Mouse (Mus musculus) myocyte (in vitro differentiated cells): ENCODE measurements around the gene Rreb1. TPM values are rescaled to one million over a fixed set of nuclear protein-coding genes. Genes with fewer than 3 reads are reported as not detected.

Source experiments
- H3K27me3 ChIP-seq: one replicate; pipeline ENCODE4 v1.6.1; 2011; ENCODE audit not compliant: control insufficient read depth, insufficient read depth, insufficient read length
- H3K36me3 ChIP-seq: one replicate; pipeline ENCODE4 v1.6.1; 2011; ENCODE audit not compliant: control insufficient read depth, insufficient read depth
- H3K4me2 ChIP-seq: one replicate; pipeline ENCODE4 v1.6.1; 2011; ENCODE audit warnings: low read depth, control low read depth
- H3K4me3 ChIP-seq: one replicate; pipeline ENCODE4 v1.5.1; 2011; ENCODE audit warnings: mild to moderate bottlenecking, control low read depth, moderate library complexity
- H3K79me2 ChIP-seq: one replicate; pipeline ENCODE4 v1.6.1; 2011; ENCODE audit not compliant: control insufficient read depth, insufficient read depth
- H3ac ChIP-seq: one replicate; pipeline ENCODE4 v1.6.1; 2011; ENCODE audit not compliant: control insufficient read depth, insufficient read length
- CEBPB ChIP-seq: IDR thresholded peaks from 2 replicates; pipeline ENCODE4 v1.6.1; 2011; ENCODE audit warnings: mild to moderate bottlenecking, moderate library complexity; ENCODE audit not compliant: poor library complexity, insufficient read depth, severe bottlenecking
- E2F4 ChIP-seq: IDR thresholded peaks from one replicate; pipeline ENCODE4 v1.6.1; 2011; ENCODE audit warnings: mild to moderate bottlenecking, control low read depth, moderate library complexity; ENCODE audit not compliant: insufficient read depth
- MAX ChIP-seq: IDR thresholded peaks from one replicate; pipeline ENCODE4 v1.6.1; 2011; ENCODE audit warnings: low read depth, mild to moderate bottlenecking, control low read depth
- MYOD1 ChIP-seq, 3 experiments: IDR thresholded peaks; one replicate each; pipeline ENCODE4 v1.6.1; 2011; ENCODE audit warnings: control low read depth in 2 of 3, low read depth in 2 of 3, mild to moderate bottlenecking in 2 of 3, moderate library complexity in 1 of 3; ENCODE audit not compliant: insufficient read length in 2 of 3, control insufficient read depth in 1 of 3
- MYOG ChIP-seq, 3 experiments: IDR thresholded peaks; one replicate each; pipeline ENCODE4 v1.6.1; 2011; ENCODE audit warnings: control low read depth in 2 of 3, low read depth in 2 of 3, mild to moderate bottlenecking in 2 of 3; ENCODE audit not compliant: insufficient read length in 2 of 3, control insufficient read depth in 1 of 3, insufficient read depth in 1 of 3
- POLR2A ChIP-seq: IDR thresholded peaks from one replicate; pipeline ENCODE4 v1.6.1; 2011; ENCODE audit warnings: low read depth, mild to moderate bottlenecking, control low read depth, moderate library complexity; ENCODE audit not compliant: insufficient read length
- POLR2AphosphoS2 ChIP-seq: IDR thresholded peaks from one replicate; pipeline ENCODE4 v1.6.1; 2011; ENCODE audit warnings: low read depth, control low read depth; ENCODE audit not compliant: insufficient read length
- REST ChIP-seq: IDR thresholded peaks from one replicate; pipeline ENCODE4 v1.6.1; 2011; ENCODE audit warnings: mild to moderate bottlenecking, control low read depth, moderate library complexity; ENCODE audit not compliant: insufficient read depth, insufficient read length
- SRF ChIP-seq: IDR thresholded peaks from one replicate; pipeline ENCODE4 v1.6.1; 2011; ENCODE audit warnings: low read depth; ENCODE audit not compliant: control insufficient read depth, insufficient read length
- TCF12 ChIP-seq: IDR thresholded peaks from one replicate; pipeline ENCODE4 v1.6.1; 2011; ENCODE audit warnings: mild to moderate bottlenecking, control low read depth; ENCODE audit not compliant: poor library complexity, insufficient read depth, severe bottlenecking
- TCF3 ChIP-seq: IDR thresholded peaks from one replicate; pipeline ENCODE4 v1.6.1; 2011; ENCODE audit warnings: low read depth, control low read depth; ENCODE audit not compliant: insufficient read length
- USF1 ChIP-seq: IDR thresholded peaks from one replicate; pipeline ENCODE4 v1.6.1; 2011; ENCODE audit warnings: low read depth, mild to moderate bottlenecking, control low read depth, moderate library complexity
- polyA plus RNA-seq: library from polyadenylated mRNA; unstranded; fragments of >200 nt; fragmentation: generic; extraction: Trizol; gene quantifications from one replicate; pipeline ENCODE4 v1.2.1, GENCODE M21; 2012; ENCODE audit warnings: missing spikeins

Rreb1 gene
- polyA plus RNA-seq, 1 experiment = 19.7 TPM

DNA sequence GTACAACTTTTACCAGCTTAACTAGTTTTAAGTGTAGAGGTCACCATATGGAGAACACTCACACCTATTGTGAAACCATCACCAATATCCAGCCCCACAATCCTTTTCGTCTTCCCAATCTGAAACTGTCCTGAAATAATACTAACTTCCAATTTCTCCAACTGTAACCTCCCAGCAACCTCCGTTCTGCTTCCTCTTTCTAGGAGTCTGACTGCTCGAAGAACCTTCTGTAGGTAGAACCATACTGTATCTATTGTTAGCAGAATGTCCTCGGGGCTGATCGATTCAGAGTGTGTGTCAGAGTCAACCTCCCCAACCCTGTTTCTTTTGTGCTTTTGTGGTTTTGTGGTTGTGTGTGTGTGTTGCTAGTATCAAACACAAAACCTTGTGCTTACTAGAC is 25.0 kb downstream of the Rreb1 start:
- Histone ChIP-seq H3K79me2 (no peaks in the 10 kb centered on the region), H3K36me3 (no peaks in the 10 kb centered on the region), H3ac (no peak overlapping the region), H3K4me3 (no peak overlapping the region), H3K4me2 (no peak overlapping the region), H3K27me3 (no peaks in the 10 kb centered on the region)
- no peak for TF ChIP-seq E2F4
- TF ChIP-seq USF1 = no peak

- Histone ChIP-seq H3K79me2 (no peaks in the 10 kb centered on the region), H3K36me3 (no peaks in the 10 kb centered on the region), H3K4me3 (no peak overlapping the region), H3ac (no peak overlapping the region), H3K27me3 (no peaks in the 10 kb centered on the region), H3K4me2 (no peak overlapping the region)
- TF ChIP-seq POLR2A (no peak), POLR2AphosphoS2 (no peak), TCF12 (no peak), E2F4 (no peak), MYOD1 (IDR thresholded peaks at IDR 0.05; ENCODE audit: control insufficient read depth in 1 of 3, insufficient read length in 2 of 3, low read depth in 2 of 3) (no peak), MYOG (IDR thresholded peaks at IDR 0.05; ENCODE audit: control insufficient read depth in 1 of 3, insufficient read depth in 1 of 3, insufficient read length in 2 of 3, low read depth in 2 of 3) (no peak), MAX (no peak), TCF3 (no peak), USF1 (no peak), REST (no peak), CEBPB (no peak)
Measured at GRCm38 (mm10) chr13:37804023-37804422, 25.8 kb downstream of the Rreb1 start.

DNA sequence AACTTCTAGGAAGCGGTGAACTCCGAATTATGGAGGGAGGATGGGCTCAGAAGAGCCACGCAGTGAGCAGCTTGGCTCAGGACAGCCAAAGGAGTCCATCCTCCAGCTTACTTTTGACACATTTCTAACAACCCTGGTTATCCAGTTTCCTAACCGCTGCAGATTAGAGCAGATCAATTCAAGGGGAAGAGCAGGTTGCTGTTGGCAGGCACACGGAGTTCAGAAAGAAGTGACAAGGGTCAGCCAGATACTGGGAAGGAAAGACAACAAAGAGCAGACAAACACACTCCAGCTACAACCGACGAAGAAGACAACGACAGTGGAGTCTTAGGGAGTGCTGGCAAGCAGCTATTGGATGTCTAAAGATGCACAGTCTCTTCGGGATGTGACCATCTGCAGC is 36.8 kb downstream of the Rreb1 start:
- Histone ChIP-seq H3ac (no peak overlapping the region), H3K4me2 (no peak overlapping the region), H3K4me3 (no peak overlapping the region), H3K79me2 (no peaks in the 10 kb centered on the region), H3K27me3 (no peaks in the 10 kb centered on the region), H3K36me3 (no peaks in the 10 kb centered on the region)
- TF ChIP-seq REST (no peak), MAX (no peak), SRF (no peak), TCF12 (no peak), MYOD1 (IDR thresholded peaks at IDR 0.05; ENCODE audit: control insufficient read depth in 1 of 3, insufficient read length in 2 of 3, low read depth in 2 of 3) (no peak), E2F4 (no peak), POLR2A (no peak)

- no peak overlapping the region for H3K4me2 ChIP-seq
- H3K4me3 ChIP-seq = no peak overlapping the region
- H3K27me3 ChIP-seq = no peaks in the 10 kb centered on the region
- no peaks in the 10 kb centered on the region for H3K36me3 ChIP-seq
- H3K79me2 ChIP-seq = no peaks in the 10 kb centered on the region
- no peak for TF ChIP-seq TCF12
- no peak overlapping the region for H3ac ChIP-seq
Measured at GRCm38 (mm10) chr13:37816736-37817135, 38.5 kb downstream of the Rreb1 start.

DNA sequence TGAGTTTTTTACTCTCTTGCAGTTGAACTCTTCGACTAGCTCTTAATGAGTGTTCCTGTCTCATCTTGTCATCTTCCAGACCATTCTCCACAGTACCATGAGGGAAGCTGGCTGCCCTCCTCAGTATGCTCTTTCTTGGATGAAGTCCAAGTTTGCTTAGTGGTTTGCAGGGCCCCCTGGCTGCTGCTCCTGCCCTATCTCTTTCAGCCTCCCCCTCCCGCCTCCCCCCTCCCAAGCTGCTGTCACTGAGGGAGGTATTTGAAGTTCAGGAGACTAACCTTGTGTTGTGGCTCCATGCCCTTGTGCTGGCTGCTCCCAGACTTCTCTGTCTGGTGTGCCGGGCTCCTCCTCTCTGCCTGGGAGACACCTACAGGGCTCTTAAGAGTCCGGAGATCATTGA is 43.2 kb downstream of the Rreb1 start:
- no peak overlapping the region for H3ac ChIP-seq
- TF ChIP-seq POLR2AphosphoS2 = no peak
- TF ChIP-seq TCF3 = no peak
- H3K4me3 ChIP-seq = no peak overlapping the region
- H3K27me3 ChIP-seq = no peaks in the 10 kb centered on the region
- no peaks in the 10 kb centered on the region for H3K79me2 ChIP-seq
- H3K36me3 ChIP-seq = no peaks in the 10 kb centered on the region
- H3K4me2 ChIP-seq = no peak overlapping the region

- no peak for TF ChIP-seq REST
- TF ChIP-seq POLR2AphosphoS2 = no peak
- TF ChIP-seq SRF = no peak
- no peak for TF ChIP-seq E2F4
- no peak for TF ChIP-seq MAX
- TF ChIP-seq POLR2A = no peak
- TF ChIP-seq MYOD1 (IDR thresholded peaks at IDR 0.05; ENCODE audit: control insufficient read depth in 1 of 3, insufficient read length in 2 of 3, low read depth in 2 of 3) = no peak
- TF ChIP-seq TCF3 = no peak
- no peak for TF ChIP-seq MYOG (IDR thresholded peaks at IDR 0.05; ENCODE audit: control insufficient read depth in 1 of 3, insufficient read depth in 1 of 3, insufficient read length in 2 of 3, low read depth in 2 of 3)
- no peak for TF ChIP-seq TCF12
- no peak for TF ChIP-seq USF1
- no peak for TF ChIP-seq CEBPB
- H3K4me3 ChIP-seq = no peak overlapping the region
- H3ac ChIP-seq = no peak overlapping the region
- H3K79me2 ChIP-seq = peaks cover 23% of the 10 kb centered on the region
- no peak overlapping the region for H3K4me2 ChIP-seq
- H3K27me3 ChIP-seq = no peaks in the 10 kb centered on the region
- no peaks in the 10 kb centered on the region for H3K36me3 ChIP-seq
Measured at GRCm38 (mm10) chr13:37824331-37824920, 46.2 kb downstream of the Rreb1 start.
